Mouse (Mus musculus) megakaryocyte, embryonic 14.5 days (primary cell): ENCODE measurements at regions not wholly inside any gene's neighbourhood (a gene's known extent, or its start where the extent isn't known, plus 50 kb on each side); places are given as distances from the start of the nearest gene placed in this dataset.

Source experiments
- FLI1 ChIP-seq: IDR thresholded peaks from 2 replicates; pipeline ENCODE4 v1.6.1; 2012; ENCODE audit warnings: low read length, inconsistent platforms, mixed read lengths
- GATA1 ChIP-seq: IDR thresholded peaks from 3 replicates; pipeline ENCODE4 v1.6.1; 2012; ENCODE audit warnings: mixed read lengths, low read length, inconsistent platforms, borderline replicate concordance

GRCm38 (mm10) chr1:107897743-107898437 is 308.1 kb downstream of the Serpinb8 start:
- no peak for TF ChIP-seq GATA1
- TF ChIP-seq FLI1: no peak
